Mouse (Mus musculus) lung, adult 2 months (tissue): ENCODE results near the gene Lmo1. TPM values are rescaled to one million over a fixed set of nuclear protein-coding genes. Genes with fewer than 3 reads are reported as not detected.

Experiments
- polyA plus RNA-seq: library from polyadenylated mRNA; depleted of rRNA; stranded (reverse); fragments of >200 nt; gene quantifications from 2 replicates; pipeline ENCODE4 v1.2.3, GENCODE M21; 2012; rRNA removed

Lmo1 gene
- polyA plus RNA-seq, 1 experiment = 8.7 TPM

Other genes with a start within 250 kb of the Lmo1 start
- gene Nlrp10, start 245.0 kb downstream of the Lmo1 start, polyA plus RNA-seq = 0.18 and 2.0 TPM in 2 replicates
- 107 and 141 TPM in 2 replicates for gene Eif3f, start 240.8 kb downstream of the Lmo1 start, polyA plus RNA-seq
- gene Tub, start 224.9 kb downstream of the Lmo1 start, polyA plus RNA-seq = 0.66 and 0.76 TPM in 2 replicates
- 0.92 and 2.4 TPM in 2 replicates for gene Ric3, start 91.9 kb downstream of the Lmo1 start, polyA plus RNA-seq